Mouse (Mus musculus) E14TG2a.4 (cell line): ENCODE measurements around the gene Car10.

Source experiments
- CTCF ChIP-seq: conservative IDR thresholded peaks from 2 replicates; pipeline ENCODE4 v1.5.1; 2014; ENCODE audit warnings: low read length
- NANOG ChIP-seq: IDR thresholded peaks from 2 replicates; pipeline ENCODE4 v1.6.1; 2014; ENCODE audit warnings: borderline replicate concordance, low read length, mixed read lengths
- POU5F1 ChIP-seq: IDR thresholded peaks from 2 replicates; pipeline ENCODE4 v1.6.1; 2014; ENCODE audit warnings: low read length, borderline replicate concordance

DNA sequence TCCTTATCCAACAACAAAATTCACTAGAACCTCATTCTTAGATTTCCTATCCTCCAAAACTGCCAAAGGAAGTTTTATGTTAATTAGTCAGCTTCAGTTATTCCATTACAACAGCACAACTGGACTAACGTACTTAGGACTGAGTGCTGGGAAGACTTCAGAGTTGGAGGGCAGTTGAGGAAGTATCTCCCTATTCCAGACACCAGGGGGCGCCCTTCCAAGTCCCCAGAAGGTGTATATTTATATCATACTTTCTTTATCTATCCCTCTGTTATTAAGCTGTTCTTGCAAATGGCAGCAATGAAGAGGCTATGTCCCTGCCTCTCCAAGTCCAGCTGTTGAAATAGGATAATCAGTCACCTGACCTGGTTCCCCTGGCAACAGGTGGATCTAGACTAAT, 405.6 kb downstream of the Car10 start:
- TF ChIP-seq CTCF: peak; percentile 65
- no peak for TF ChIP-seq NANOG
- no peak for TF ChIP-seq POU5F1
